Mouse (Mus musculus): ENCODE data around the gene Cfap77. TPM values are rescaled to one million over a fixed set of nuclear protein-coding genes. Genes with fewer than 3 reads are reported as not detected.

The Cfap77 gene
- polyA plus RNA-seq, 1 experiment from 2014 or later = 1.3 TPM

- 2% methylated on average over 18 of the region's 18 CpGs for WGBS
- peak; percentile 79 for DNase-seq
- Histone ChIP-seq H3K27me3 (ENCODE audit: control insufficient read depth, insufficient read depth, low read length) (peaks cover 28% of the 10 kb centered on the region; the same call in 1 of the 2 replicates), H3K36me3 (ENCODE audit: control insufficient read depth, insufficient read depth, low read length) (no peaks in the 10 kb centered on the region), H3K4me1 (ENCODE audit: control insufficient read depth, insufficient read depth, low read length) (peaks cover 36% of the 10 kb centered on the region), H3K4me2 (ENCODE audit: low read length) (peak overlapping the region; percentile 0; the same call in 1 of the 2 replicates), H3K4me3 (replicated peaks; ENCODE audit: low read depth, low read length) (no peak overlapping the region), H3K27ac (replicated peaks; ENCODE audit: low read depth, low read length) (peak overlapping the region; percentile 71), H3K9me3 (ENCODE audit: control insufficient read depth, low read length) (no peaks in the 10 kb centered on the region), H3K9ac (replicated peaks; ENCODE audit: low read length) (0 out of 2 replicates have a peak overlapping the region, but pooled peaks have one; percentile 7)
- ATAC-seq (ENCODE audit: low FRiP score, low TSS enrichment) = peak; percentile 63; the same call in 1 of the 2 replicates
Observed at GRCm38 (mm10) chr2:29040594-29041476, 14.0 kb downstream of the Cfap77 start.

- Histone ChIP-seq H3K27me3 (ENCODE audit: control insufficient read depth, insufficient read depth, low read length) (peaks cover 19% of the 10 kb centered on the region; the same call in 1 of the 2 replicates), H3K36me3 (ENCODE audit: control insufficient read depth, insufficient read depth, low read length) (no peaks in the 10 kb centered on the region), H3K4me3 (replicated peaks; ENCODE audit: low read depth, low read length) (no peak overlapping the region), H3K9ac (replicated peaks; ENCODE audit: low read length) (no peak overlapping the region; the same call in 1 of the 2 replicates), H3K27ac (replicated peaks; ENCODE audit: low read depth, low read length) (peak overlapping the region; percentile 71; the same call in 1 of the 2 replicates), H3K4me1 (ENCODE audit: control insufficient read depth, insufficient read depth, low read length) (peaks cover 26% of the 10 kb centered on the region), H3K4me2 (ENCODE audit: low read length) (peak overlapping the region; percentile 17), H3K9me3 (ENCODE audit: control insufficient read depth, low read length) (no peaks in the 10 kb centered on the region)
- ATAC-seq (ENCODE audit: low FRiP score, low TSS enrichment) (no peak), DNase-seq (no peak)
- 18% methylated on average over 5 of the region's 5 CpGs for WGBS
Observed at GRCm38 (mm10) chr2:29039741-29040140, 15.1 kb downstream of the Cfap77 start.

- Histone ChIP-seq H3K27me3 (ENCODE audit: control insufficient read depth, insufficient read depth, low read length) (peaks cover 5% of the 10 kb centered on the region), H3K4me3 (replicated peaks; ENCODE audit: low read depth, low read length) (no peak overlapping the region), H3K27ac (replicated peaks; ENCODE audit: low read depth, low read length) (no peak overlapping the region), H3K9ac (replicated peaks; ENCODE audit: low read length) (no peak overlapping the region), H3K9me3 (ENCODE audit: control insufficient read depth, low read length) (no peaks in the 10 kb centered on the region), H3K4me1 (ENCODE audit: control insufficient read depth, insufficient read depth, low read length) (peaks cover 29% of the 10 kb centered on the region), H3K36me3 (ENCODE audit: control insufficient read depth, insufficient read depth, low read length) (no peaks in the 10 kb centered on the region), H3K4me2 (ENCODE audit: low read length) (no peak overlapping the region)
- ATAC-seq (ENCODE audit: low FRiP score, low TSS enrichment) = no peak
- 52% methylated on average over 8 of the region's 8 CpGs for WGBS
- DNase-seq = no peak
Observed at GRCm38 (mm10) chr2:29035698-29036097, 19.2 kb downstream of the Cfap77 start.

GRCm38 (mm10) chr2:29034542-29035475 is 20.1 kb downstream of the Cfap77 start:
- Histone ChIP-seq H3K9me3 (ENCODE audit: control insufficient read depth, low read length) (no peaks in the 10 kb centered on the region), H3K4me1 (ENCODE audit: control insufficient read depth, insufficient read depth, low read length) (peaks cover 29% of the 10 kb centered on the region), H3K9ac (replicated peaks; ENCODE audit: low read length) (no peak overlapping the region), H3K27me3 (ENCODE audit: control insufficient read depth, insufficient read depth, low read length) (peaks cover 5% of the 10 kb centered on the region), H3K4me3 (replicated peaks; ENCODE audit: low read depth, low read length) (no peak overlapping the region), H3K4me2 (ENCODE audit: low read length) (no peak overlapping the region), H3K36me3 (ENCODE audit: control insufficient read depth, insufficient read depth, low read length) (no peaks in the 10 kb centered on the region), H3K27ac (replicated peaks; ENCODE audit: low read depth, low read length) (no peak overlapping the region)
- DNase-seq (no peak), ATAC-seq (ENCODE audit: low FRiP score, low TSS enrichment) (no peak)
- WGBS = 30% methylated on average over 20 of the region's 20 CpGs

- peaks cover 5% of the 10 kb centered on the region for H3K27me3 ChIP-seq (ENCODE audit: control insufficient read depth, insufficient read depth, low read length)
- 91% methylated on average over 4 of the region's 4 CpGs for WGBS
- no peak for ATAC-seq (ENCODE audit: low FRiP score, low TSS enrichment)
- H3K9ac ChIP-seq (replicated peaks; ENCODE audit: low read length) = no peak overlapping the region
- H3K27ac ChIP-seq (replicated peaks; ENCODE audit: low read depth, low read length) = no peak overlapping the region
- H3K9me3 ChIP-seq (ENCODE audit: control insufficient read depth, low read length) = no peaks in the 10 kb centered on the region
- no peaks in the 10 kb centered on the region for H3K36me3 ChIP-seq (ENCODE audit: control insufficient read depth, insufficient read depth, low read length)
- H3K4me3 ChIP-seq (replicated peaks; ENCODE audit: low read depth, low read length) = no peak overlapping the region
- peaks cover 25% of the 10 kb centered on the region for H3K4me1 ChIP-seq (ENCODE audit: control insufficient read depth, insufficient read depth, low read length)
- no peak for DNase-seq
- no peak overlapping the region for H3K4me2 ChIP-seq (ENCODE audit: low read length)
Observed at GRCm38 (mm10) chr2:29031951-29032350, 22.9 kb downstream of the Cfap77 start.

GRCm38 (mm10) chr2:29030048-29030734 is 24.7 kb downstream of the Cfap77 start:
- peak overlapping the region; percentile 61 for H3K27ac ChIP-seq (replicated peaks; ENCODE audit: low read depth, low read length)
- 28% methylated on average over 20 of the region's 20 CpGs for WGBS
- no peaks in the 10 kb centered on the region for H3K9me3 ChIP-seq (ENCODE audit: control insufficient read depth, low read length)
- no peak overlapping the region for H3K9ac ChIP-seq (replicated peaks; ENCODE audit: low read length)
- DNase-seq = peak; percentile 84
- ATAC-seq (ENCODE audit: low FRiP score, low TSS enrichment) = peak; percentile 55
- no peaks in the 10 kb centered on the region; the same call in none of the 2 replicates for H3K27me3 ChIP-seq (ENCODE audit: control insufficient read depth, insufficient read depth, low read length)
- H3K4me2 ChIP-seq (ENCODE audit: low read length) = peak overlapping the region; percentile 27
- no peaks in the 10 kb centered on the region for H3K36me3 ChIP-seq (ENCODE audit: control insufficient read depth, insufficient read depth, low read length)
- H3K4me3 ChIP-seq (replicated peaks; ENCODE audit: low read depth, low read length) = no peak overlapping the region
- H3K4me1 ChIP-seq (ENCODE audit: control insufficient read depth, insufficient read depth, low read length) = peaks cover 25% of the 10 kb centered on the region

- no peak overlapping the region for H3K27ac ChIP-seq (replicated peaks; ENCODE audit: low read depth, low read length)
- ATAC-seq (ENCODE audit: low FRiP score, low TSS enrichment) (no peak), DNase-seq (no peak)
- no peak overlapping the region for H3K4me2 ChIP-seq (ENCODE audit: low read length)
- no peaks in the 10 kb centered on the region for H3K27me3 ChIP-seq (ENCODE audit: control insufficient read depth, insufficient read depth, low read length)
- H3K4me1 ChIP-seq (ENCODE audit: control insufficient read depth, insufficient read depth, low read length) = peaks cover 10% of the 10 kb centered on the region
- no peak overlapping the region for H3K4me3 ChIP-seq (replicated peaks; ENCODE audit: low read depth, low read length)
- no peaks in the 10 kb centered on the region for H3K36me3 ChIP-seq (ENCODE audit: control insufficient read depth, insufficient read depth, low read length)
- no peaks in the 10 kb centered on the region for H3K9me3 ChIP-seq (ENCODE audit: control insufficient read depth, low read length)
- no peak overlapping the region for H3K9ac ChIP-seq (replicated peaks; ENCODE audit: low read length)
- 92% methylated on average over 5 of the region's 5 CpGs for WGBS
Observed at GRCm38 (mm10) chr2:29025284-29025683, 29.6 kb downstream of the Cfap77 start.

GRCm38 (mm10) chr2:29023001-29023400 is 31.9 kb downstream of the Cfap77 start:
- H3K9me3 ChIP-seq (ENCODE audit: control insufficient read depth, low read length) = no peaks in the 10 kb centered on the region
- H3K4me1 ChIP-seq (ENCODE audit: control insufficient read depth, insufficient read depth, low read length) = 0 out of 2 replicates have a peak, but pooled peaks cover 3% of the 10 kb centered on the region
- H3K9ac ChIP-seq (replicated peaks; ENCODE audit: low read length) = no peak overlapping the region
- no peak overlapping the region for H3K27ac ChIP-seq (replicated peaks; ENCODE audit: low read depth, low read length)
- ATAC-seq (ENCODE audit: low FRiP score, low TSS enrichment) = no peak
- no peaks in the 10 kb centered on the region for H3K27me3 ChIP-seq (ENCODE audit: control insufficient read depth, insufficient read depth, low read length)
- no peak overlapping the region for H3K4me2 ChIP-seq (ENCODE audit: low read length)
- DNase-seq = no peak
- WGBS = 95% methylated on average over 7 of the region's 7 CpGs
- H3K4me3 ChIP-seq (replicated peaks; ENCODE audit: low read depth, low read length) = no peak overlapping the region
- H3K36me3 ChIP-seq (ENCODE audit: control insufficient read depth, insufficient read depth, low read length) = no peaks in the 10 kb centered on the region

Data from midbrain, embryonic 14.5 days (tissue).